Comparison of ENCODE assay signal across 8 mouse cellular contexts in the genomic region with DNA sequence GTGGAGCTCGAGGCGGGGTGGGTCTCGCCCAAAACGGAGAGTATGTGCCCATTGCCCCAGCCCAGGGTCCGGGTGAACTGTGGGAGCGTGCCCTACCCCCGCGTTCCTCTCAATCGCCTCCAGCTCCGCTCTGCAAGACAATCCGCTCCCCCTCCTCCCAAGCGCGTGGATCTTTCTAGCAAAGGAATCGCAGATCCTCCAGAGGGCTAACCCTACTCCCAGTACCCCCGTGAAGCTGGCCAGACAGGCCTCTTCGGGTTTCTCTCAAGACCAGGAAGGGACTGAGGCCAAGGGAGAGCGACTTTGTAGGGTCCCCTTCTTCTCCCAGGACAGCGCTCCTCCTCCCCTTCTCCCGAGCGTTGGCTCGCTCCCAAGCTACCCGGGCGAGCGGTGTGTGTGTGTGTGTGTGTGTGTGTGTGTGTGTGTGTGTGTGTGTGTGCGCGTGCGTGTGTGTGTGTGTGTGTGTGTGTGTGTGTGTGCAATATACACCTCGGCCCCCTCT. TPM values are rescaled to one million over a fixed set of nuclear protein-coding genes. Genes with fewer than 3 reads are reported as not detected.
A peak's percentile ranks its signal among the peaks of the same experiment; 100 is the strongest.
DNase-seq lines count a peak whose midpoint lies in the region; ATAC-seq and TF ChIP-seq lines count a peak whose summit lies in the region.

No protein-coding gene starts in this region.

- H3K27me3 ChIP-seq in cerebellum, adult 2 months (ENCODE audit: control insufficient read depth, insufficient read depth, low read length), result no peaks in the 10 kb centered on the region
- H3K27me3 ChIP-seq in intestine, embryonic 16.5 days (replicated peaks; ENCODE audit: control insufficient read depth, insufficient read depth, low read length), result peaks cover 26% of the 10 kb centered on the region
- peaks cover 49% of the 10 kb centered on the region for H3K27me3 ChIP-seq in liver, embryonic 13.5 days
- H3K27me3 ChIP-seq in myocyte (ENCODE audit: control insufficient read depth, insufficient read depth, insufficient read length), result no peaks in the 10 kb centered on the region

- H3K4me3 ChIP-seq in cerebellum, adult 2 months (replicated peaks; ENCODE audit: insufficient read depth, low read depth, low read length), result peak overlapping the region; percentile 67
- peak overlapping the region; percentile 79 for H3K4me3 ChIP-seq in intestine, embryonic 16.5 days (ENCODE audit: low read length)
- H3K4me3 ChIP-seq in liver, embryonic 13.5 days (replicated peaks), result peak overlapping the region; percentile 74
- H3K4me3 ChIP-seq in myocyte, result peak overlapping the region; percentile 70

- peaks cover 34% of the 10 kb centered on the region for H3K79me2 ChIP-seq in myocyte (ENCODE audit: control insufficient read depth, insufficient read depth)

- H3K4me1 ChIP-seq in cerebellum, adult 2 months (ENCODE audit: control insufficient read depth, insufficient read depth, low read length), result no peaks in the 10 kb centered on the region
- H3K4me1 ChIP-seq in intestine, embryonic 16.5 days (ENCODE audit: control insufficient read depth, insufficient read depth, low read length), result peaks cover 20% of the 10 kb centered on the region
- H3K4me1 ChIP-seq in liver, embryonic 13.5 days (replicated peaks), result peaks cover 33% of the 10 kb centered on the region

- peak overlapping the region; percentile 69 for H3K9ac ChIP-seq in intestine, embryonic 16.5 days (ENCODE audit: low read depth, low read length)
- H3K9ac ChIP-seq in liver, embryonic 13.5 days, result peak overlapping the region; percentile 69

- no peaks in the 10 kb centered on the region for H3K36me3 ChIP-seq in intestine, embryonic 16.5 days (ENCODE audit: control insufficient read depth, insufficient read depth, low read length)
- no peaks in the 10 kb centered on the region for H3K36me3 ChIP-seq in liver, embryonic 13.5 days
- no peaks in the 10 kb centered on the region for H3K36me3 ChIP-seq in myocyte (ENCODE audit: control insufficient read depth, insufficient read depth)

- H3ac ChIP-seq in myocyte (ENCODE audit: control insufficient read depth, insufficient read length), result peak overlapping the region; percentile 61

- TF ChIP-seq CTCF in cerebellum, adult 2 months (IDR thresholded peaks at IDR 0.05; ENCODE audit: borderline replicate concordance, insufficient read depth, low read depth, low read length), result no peak

- H3K27ac ChIP-seq in cerebellum, adult 2 months (ENCODE audit: insufficient read depth, low read length), result peak overlapping the region; percentile 80
- peak overlapping the region; percentile 33; the same call in 1 of the 2 replicates for H3K27ac ChIP-seq in intestine, embryonic 16.5 days (ENCODE audit: low read length)
- H3K27ac ChIP-seq in liver, embryonic 13.5 days, result no peak overlapping the region

- DNase-seq in 3134 (ENCODE audit: extremely low read depth, insufficient read length, low spot score) (peak; percentile 73), ES-CJ7 (ENCODE audit: low read depth, low spot score) (peak; percentile 37)
- DNase-seq in cerebellum, adult 2 months, result peak; percentile 76 to 84
- peak; percentile 57 for DNase-seq in gastrocnemius, postnatal 10 days
- DNase-seq in liver, embryonic 13.5 days, result no peak

- TF ChIP-seq POLR2A in cerebellum, adult 2 months (IDR thresholded peaks at IDR 0.05; ENCODE audit: borderline replicate concordance, insufficient read depth, low read length), result no peak
- TF ChIP-seq POLR2A in myocyte (IDR thresholded peaks at IDR 0.05; ENCODE audit: insufficient read length, low read depth), result no peak

- peak overlapping the region; percentile 99 for H3K4me2 ChIP-seq in intestine, embryonic 16.5 days (ENCODE audit: low read depth, low read length)
- peak overlapping the region; percentile 98 for H3K4me2 ChIP-seq in liver, embryonic 13.5 days
- H3K4me2 ChIP-seq in myocyte (ENCODE audit: low read depth), result peak overlapping the region; percentile 99

- peak; percentile 21 for ATAC-seq in intestine, embryonic 16.5 days
- ATAC-seq in liver, embryonic 13.5 days (ENCODE audit: low read depth), result peak; percentile 32
- no peak for ATAC-seq in granulocyte monocyte progenitor cell, adult 5-6 weeks (replicated peaks; ENCODE audit: poor library complexity, severe bottlenecking)

- no peaks in the 10 kb centered on the region for H3K9me3 ChIP-seq in intestine, embryonic 16.5 days (ENCODE audit: control insufficient read depth, low read length)
- no peaks in the 10 kb centered on the region for H3K9me3 ChIP-seq in liver, embryonic 13.5 days (replicated peaks)

- WGBS in cerebellum, adult 2 months, result under 1% methylated on average over 27 of the region's 28 CpGs
- under 1% methylated on average over 21 of the region's 28 CpGs for WGBS in intestine, embryonic 16.5 days
- WGBS in liver, embryonic 13.5 days (ENCODE audit: insufficient replicate concordance), result 1% methylated on average over 19 of the region's 28 CpGs

TF ChIP-seq in myocyte, 11 proteins besides CTCF, POLR2A, EP300 and RAD21:
- TF ChIP-seq MAX (IDR thresholded peaks at IDR 0.05; ENCODE audit: low read depth), result no peak
- TF ChIP-seq E2F4 (IDR thresholded peaks at IDR 0.05; ENCODE audit: insufficient read depth), result no peak

RNA-seq across cellular contexts. Expression of a gene that starts 7.9 kb away (rescaled TPM):
- 4.4 and 4.8 TPM in 2 replicates for polyA plus RNA-seq in cerebellum, adult 2 months (2012; rRNA removed)
- total RNA-seq in gastrocnemius, postnatal 10 days (2021), result 1 to 10 TPM; 1.8 to 2.3 TPM
- 2.7 and 2.9 TPM in 2 replicates for polyA plus RNA-seq in intestine, embryonic 16.5 days (2015; fragmentation: Nextera tagmentation; extraction: Ambion mirVana)
- polyA plus RNA-seq in liver, embryonic 13.5 days (2015; fragmentation: Nextera tagmentation; extraction: Ambion mirVana), result 0.29 and 0.49 TPM in 2 replicates
- polyA plus RNA-seq in myocyte (2012; fragmentation: generic; extraction: Trizol), result 1.5 TPM
- total RNA-seq in granulocyte monocyte progenitor cell, adult 5-6 weeks (2014; fragmentation: Nextera tagmentation), result 4.5 and 4.9 TPM in 2 replicates
- total RNA-seq in granulocyte monocyte progenitor cell, adult 5-6 weeks (2017), result 1.3 and 2.1 TPM in 2 replicates
